Mouse (Mus musculus): ENCODE data around the gene Jmjd6.

Gene Jmjd6

GRCm38 (mm10) chr11:116822626-116823025 is 20.6 kb downstream of the Jmjd6 start:
- no peak for DNase-seq

- no peak for DNase-seq
Observed at GRCm38 (mm10) chr11:116822215-116822614, 21.0 kb downstream of the Jmjd6 start.

DNA sequence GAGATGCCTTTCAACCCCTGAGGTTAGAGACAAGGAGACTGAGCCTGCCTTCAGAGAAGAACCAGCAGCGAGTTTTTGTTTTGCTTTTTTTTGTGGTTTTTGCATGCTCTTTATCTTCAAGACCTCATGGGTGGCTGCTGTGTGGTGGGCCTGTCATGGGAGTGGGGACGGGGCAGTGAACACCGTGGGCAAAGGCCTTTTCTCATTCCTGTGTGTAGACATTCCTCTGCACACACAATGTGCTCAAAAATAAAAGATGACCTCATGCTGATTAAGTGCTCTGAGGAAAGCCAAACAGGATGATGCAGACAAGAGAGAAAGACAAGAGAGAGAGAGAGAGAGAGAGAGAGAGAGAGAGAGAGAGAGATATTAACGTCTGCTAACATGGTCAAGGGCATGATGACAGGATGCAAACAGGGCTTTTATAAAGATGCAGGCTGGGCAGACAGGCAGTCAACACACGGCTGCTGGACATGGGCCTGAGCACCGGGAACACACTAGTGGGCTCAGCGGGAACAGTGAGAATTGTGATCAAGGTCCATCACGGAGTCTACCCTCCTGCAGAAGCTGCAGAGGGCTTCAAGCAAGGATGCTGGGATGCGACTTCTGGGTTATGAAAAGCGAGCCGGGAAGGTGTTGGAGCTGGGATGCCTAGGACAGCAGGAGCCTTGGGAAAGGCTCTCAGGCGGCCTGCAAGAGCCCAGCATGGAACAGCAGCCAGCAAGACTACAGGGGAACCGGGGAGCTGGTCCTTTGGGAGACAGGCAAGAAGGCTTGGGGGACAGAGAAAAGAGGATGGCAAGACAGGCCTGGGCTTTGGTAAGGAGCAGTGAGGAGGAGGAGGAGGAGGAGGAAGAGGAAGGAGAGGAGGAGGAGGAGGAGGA is 21.9 kb downstream of the Jmjd6 start:
- no peak for DNase-seq

DNA sequence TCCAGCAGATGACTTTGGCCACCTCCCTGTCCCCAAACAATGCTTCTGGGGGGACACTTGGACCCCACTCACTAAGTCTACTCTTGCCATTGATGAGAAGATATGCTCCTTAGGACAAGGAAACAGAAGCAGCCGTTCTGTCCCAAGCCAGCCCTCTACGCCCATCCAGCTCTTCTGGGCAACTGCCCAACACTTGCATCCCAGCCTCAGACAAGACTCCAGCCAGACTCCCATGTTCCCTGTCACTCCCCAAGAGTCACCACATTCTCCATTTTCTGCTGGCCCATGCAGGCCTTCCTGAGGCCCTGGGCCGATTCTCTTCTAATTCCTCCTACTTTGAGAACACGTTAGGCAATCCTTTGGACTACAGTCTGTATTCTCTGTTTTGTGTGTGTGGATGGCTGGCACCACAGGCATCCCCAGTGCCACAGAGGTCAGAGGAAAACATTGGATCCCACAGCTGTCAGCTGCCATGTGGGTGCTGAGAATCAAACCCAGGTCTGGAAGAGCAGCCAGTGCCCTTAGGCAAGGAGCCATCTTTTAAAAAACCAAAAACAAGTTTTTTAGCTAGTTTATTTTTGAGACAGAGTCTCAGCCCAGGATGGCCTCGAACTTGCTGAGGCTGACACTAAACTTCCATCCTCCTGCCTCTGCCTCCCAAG is 23.2 kb downstream of the Jmjd6 start:
- DNase-seq, result no peak

DNA sequence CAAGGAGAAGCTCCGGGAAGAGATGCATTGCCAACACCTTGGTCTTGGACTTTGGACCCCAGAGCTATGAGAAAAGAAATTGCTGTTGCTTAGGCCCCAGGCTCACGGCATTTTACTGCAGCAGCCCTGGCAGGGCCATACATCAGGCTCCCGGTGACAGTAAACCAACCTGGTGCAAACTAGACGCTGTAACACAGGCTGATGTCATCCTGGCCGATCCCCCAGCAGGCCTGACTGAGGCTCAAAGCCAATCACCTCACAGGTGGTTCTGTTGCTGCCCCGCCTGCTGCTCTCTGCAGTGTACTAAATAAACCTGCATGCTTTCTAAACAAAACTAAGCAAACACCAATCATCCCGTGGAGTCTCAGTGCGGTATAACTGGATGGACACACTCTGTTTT is 24.5 kb downstream of the Jmjd6 start:
- DNase-seq, result no peak

DNA sequence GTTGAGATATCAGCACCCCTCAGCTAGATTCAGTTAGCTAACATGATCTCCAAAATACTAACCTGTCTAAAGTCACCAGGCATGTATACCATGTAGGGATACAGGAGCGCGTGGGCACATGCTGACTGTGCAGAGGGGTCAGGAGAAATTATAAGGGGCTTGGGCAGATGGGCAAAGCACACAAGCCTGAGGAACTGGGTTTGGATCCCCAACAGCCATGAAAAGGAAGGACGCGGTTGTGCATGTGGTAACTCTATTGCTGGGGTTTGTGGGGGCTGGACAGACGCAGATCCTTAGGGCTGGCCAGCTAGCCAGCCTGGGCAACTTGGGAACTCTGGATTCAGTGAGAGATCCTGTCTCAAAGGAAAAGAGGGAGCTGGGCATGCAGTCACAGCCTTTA is 25.7 kb downstream of the Jmjd6 start:
- no peak for DNase-seq

DNA sequence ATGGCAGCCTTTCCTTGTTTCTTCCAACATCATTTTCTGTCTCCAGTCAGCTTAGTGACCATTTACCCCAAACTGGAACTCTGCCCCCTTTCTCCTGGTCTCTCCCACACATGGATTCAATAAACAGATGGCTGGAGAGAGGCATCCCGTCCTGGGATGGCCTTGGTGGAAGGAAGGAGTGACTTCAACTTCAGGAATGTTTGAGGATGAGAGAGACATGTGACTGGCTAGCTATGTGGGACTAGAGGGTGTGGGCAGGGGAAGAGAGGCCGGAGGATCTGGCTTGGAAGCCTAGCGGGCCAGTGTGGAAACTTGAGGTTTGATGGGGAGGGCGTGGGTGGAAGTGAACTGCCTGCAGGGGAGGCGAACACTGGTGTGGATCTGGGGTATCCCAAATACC is 26.5 kb downstream of the Jmjd6 start:
- no peak for DNase-seq

GRCm38 (mm10) chr11:116814884-116815415 is 28.3 kb downstream of the Jmjd6 start:
- DNase-seq, result no peak

DNA sequence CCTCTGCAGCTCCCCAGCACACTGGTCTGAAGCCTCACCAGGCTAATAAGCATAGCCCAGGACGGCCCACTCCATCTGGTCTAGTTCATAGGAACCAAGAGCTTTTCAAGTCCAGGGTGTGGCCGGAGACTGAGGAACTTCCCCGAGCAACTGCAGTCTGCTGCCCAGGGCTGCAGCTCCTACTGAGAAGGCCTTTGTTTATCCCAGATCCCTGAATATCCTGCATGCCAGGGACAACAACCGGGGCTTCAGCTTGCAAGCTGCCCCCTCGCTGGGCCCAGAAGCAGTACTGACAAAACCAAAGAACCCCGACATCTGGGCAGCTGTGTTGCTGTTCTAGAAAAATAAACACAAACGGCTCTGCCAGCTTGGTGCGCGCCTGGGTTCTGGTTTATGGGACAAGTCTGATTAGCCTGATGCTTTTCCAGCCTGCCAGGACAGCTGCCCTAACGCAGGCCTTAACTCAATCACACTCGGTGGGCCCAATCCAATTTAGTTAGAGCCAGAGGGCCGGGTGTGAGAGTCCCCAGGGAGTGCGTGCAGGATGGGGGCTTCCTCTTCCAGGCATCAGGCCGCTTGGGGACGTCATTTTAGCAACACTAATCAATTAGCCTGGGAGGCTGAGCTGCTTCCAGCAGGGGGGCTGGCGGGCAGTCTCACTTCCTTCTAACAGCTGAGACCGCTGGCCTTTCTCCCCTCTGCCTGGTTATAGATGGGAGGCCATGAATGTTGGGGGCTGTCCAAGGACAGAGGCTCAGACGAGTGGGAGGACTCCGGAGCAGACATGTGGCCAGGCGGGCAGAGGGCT is 29.0 kb downstream of the Jmjd6 start:
- DNase-seq, result no peak

- DNase-seq, result no peak
Observed at GRCm38 (mm10) chr11:116813610-116814009, 29.6 kb downstream of the Jmjd6 start.

DNA sequence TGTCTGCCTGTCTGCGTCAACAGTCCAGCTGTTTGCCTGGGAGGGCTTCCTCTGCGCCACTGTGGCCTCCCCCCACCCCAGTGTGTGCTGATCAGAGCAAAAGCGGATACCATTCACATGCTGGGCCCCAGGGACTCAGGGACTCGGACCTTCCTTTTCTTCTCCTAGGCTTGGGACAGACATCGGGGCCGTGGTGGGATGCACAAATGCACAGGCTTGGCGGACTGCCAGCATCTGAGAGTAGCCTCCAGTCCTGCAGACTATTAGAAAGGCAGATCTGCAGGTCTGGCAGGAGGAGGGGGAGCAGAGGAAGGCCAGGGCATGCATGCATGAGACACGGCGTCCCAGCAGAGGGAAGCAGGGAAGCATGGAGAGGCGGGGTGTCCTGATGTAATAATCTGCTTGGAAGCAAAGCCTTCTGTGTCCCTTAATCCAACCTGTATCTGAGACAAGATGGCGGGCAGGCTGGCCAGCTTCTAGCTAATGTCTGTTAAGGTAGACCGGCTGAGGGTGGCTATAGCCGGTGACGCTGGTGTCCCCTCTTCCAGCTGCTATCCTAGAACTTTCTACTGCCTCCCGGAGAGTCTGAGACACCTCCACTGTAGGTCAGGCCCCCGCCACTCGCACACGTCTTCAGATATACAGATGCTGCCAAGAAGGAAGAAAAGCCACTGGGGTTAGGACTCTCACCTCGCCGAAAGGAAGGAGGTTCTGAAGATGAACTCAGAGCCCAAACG is 30.3 kb downstream of the Jmjd6 start:
- no peak for DNase-seq

DNA sequence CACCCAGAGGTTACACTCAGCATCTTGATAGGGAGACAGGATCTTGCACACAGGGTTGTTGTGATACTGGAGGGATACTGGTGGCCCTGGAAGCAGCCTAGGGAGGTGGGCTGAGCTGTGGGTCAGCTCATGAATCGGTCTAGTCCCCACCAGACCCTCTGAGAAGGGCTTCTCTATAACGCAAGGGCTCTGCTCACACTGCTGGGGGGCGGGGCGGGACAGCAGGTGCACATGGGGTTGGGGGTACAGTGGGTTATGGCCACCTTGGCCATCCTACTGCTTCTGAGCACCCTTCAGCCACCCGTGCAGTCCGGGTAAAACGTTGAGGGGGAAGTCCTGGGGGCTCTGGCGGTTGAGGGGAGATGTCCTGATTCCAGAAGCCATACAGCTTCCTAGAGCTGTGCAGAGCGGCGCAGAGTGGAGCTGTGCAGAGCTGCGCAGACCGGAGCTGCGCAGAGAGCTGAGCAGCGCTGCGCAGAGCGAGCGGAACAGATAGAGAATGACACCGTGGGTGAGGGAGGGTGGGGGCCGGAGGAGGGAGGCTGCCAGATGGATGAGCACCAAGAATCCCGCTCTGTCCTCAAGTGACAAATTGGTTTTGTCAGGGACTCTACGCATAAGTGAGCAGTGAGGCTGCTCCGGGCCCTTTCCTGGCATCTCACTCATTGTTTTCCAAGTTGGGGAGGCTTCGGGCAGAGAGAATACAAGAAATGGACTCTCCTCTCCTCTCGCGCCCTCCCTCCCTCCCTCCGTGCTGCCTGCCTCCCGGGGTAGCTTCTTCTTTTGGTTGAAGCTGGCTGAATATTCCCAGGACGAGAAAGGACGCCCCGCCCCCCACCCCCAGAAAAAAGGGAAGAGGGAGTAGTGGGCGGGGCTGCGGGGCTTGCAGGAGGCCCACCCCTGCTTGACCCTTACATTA is 32.0 kb downstream of the Jmjd6 start:
- peak; percentile 66 for DNase-seq

DNA sequence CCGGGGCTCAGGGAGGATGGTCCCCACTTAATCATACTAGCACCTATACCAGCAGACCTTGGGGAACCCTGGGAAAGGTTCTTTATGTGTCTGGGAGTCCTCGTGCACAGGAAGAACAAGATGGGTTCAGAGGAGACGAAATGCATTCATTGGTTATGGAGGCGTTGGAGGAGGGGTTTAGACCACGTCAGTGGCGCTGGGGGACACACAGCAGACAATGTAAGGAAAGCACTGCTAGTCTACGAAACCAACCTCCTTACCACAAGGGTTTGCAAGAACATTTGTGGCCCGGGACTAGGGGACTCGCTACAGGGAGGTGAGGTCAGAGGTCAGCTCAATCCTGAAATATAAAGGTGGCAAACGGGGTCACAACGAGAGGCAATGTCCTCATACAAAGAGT is 32.7 kb downstream of the Jmjd6 start:
- DNase-seq, result no peak

- peak; percentile 13 for DNase-seq
Observed at GRCm38 (mm10) chr11:116809520-116809919, 33.7 kb downstream of the Jmjd6 start.

GRCm38 (mm10) chr11:116808811-116809395 is 34.3 kb downstream of the Jmjd6 start:
- DNase-seq, result no peak

DNA sequence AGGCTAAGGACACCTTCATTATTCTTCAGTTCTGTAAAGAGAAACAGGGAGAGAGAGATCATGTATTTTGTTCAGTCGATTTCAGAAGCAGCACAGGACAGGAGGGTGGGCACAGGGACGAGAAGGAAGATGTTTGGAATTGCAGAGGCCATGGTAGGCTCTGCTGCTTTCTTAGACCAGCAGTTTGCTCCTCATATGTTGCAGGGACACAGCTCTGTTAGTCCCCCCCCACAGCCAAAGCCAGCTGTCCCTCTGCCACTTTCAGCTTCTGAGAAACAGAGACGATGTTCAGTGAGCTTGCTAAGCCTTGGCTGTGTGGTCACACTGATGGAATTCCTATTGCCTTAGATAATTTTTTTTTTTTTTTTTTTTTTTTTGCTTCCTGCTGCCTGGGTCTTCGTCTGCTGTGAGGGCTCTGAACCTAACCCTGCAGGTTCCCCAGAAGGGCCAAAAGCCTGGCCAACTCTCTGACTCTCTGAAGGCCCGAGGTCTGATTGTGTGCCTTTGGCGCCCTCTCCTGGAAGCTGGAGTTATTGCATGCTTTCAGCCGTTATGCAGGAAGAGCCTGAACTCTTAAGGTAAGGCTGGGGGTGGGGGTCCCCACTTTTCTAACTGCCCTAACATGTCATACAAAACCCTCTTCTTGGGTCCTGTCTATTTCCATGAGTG is 35.2 kb downstream of the Jmjd6 start:
- DNase-seq, result peak; percentile 87

GRCm38 (mm10) chr11:116807526-116807925 is 35.7 kb downstream of the Jmjd6 start:
- DNase-seq, result no peak

DNA sequence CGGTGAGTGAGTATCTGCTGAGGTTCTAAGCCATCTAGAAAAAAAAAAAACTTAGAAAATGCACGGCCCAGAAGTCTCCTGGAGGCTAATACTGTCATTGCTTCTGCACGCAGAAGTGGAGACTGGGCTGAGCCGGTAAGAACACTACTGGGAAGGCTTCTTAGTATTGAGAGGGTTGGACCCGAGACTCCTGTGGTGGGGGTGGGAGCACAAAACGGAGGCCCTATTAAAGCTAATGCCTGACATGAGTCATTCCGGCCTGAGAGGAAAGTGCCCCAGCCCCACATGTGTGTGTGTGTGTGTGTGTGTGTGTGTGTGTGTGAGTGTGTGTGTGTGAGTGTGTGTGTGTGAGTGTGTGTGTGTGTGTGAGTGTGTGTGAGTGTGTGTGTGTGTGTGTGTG is 36.1 kb downstream of the Jmjd6 start:
- no peak for DNase-seq

DNA sequence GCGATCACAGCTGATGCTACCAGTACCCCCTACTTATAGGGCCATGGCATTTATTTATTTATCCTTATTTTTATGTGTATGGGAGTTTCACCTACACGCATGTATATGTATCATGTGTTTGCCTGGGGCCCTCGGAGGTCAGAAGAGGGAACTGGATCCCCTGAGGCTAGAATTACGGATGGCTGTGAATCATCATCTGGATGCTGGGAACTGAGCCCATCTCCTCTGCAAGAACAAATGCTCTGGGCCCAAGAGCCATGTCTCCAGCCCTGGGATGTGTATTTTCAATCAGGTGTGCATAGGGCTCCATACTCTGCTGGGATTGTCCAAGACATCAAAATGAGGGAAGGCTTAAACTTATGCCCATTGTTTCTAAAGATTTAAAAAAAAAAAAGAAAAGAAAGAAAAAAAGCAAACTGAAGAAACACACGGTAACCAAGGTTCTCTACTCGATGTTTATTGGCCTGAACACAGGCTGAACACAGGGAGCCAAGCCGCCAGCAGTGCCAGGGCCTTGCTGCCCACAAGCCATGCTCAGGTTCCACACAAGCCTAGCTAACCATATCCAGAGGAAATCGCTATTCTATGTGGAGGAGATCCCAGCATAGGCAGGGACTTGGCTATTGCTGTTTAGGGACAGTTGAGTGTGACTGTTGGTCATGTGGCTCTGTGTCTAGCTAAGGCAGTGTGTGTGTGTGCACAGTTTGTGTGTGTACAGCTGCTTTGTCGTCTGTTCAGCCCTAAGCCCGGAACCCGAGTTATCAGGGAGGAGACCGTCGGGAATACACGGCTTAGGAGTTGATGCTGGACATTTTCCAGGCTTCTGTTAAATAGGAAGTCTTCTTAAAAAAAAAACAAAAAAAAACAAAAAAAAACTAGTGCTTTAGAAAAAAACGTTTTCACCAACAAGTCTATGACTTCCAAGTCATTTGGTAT is 36.8 kb downstream of the Jmjd6 start:
- no peak for DNase-seq

Data from cerebellum, adult 8-10 months (tissue).